Mouse (Mus musculus) myocyte (in vitro differentiated cells): ENCODE measurements around the gene Gm49510.

ENCODE experiments used
- E2F4 ChIP-seq: IDR thresholded peaks from one replicate; pipeline ENCODE4 v1.6.1; 2011; ENCODE audit warnings: mild to moderate bottlenecking, control low read depth, moderate library complexity; ENCODE audit not compliant: insufficient read depth
- MAX ChIP-seq: IDR thresholded peaks from one replicate; pipeline ENCODE4 v1.6.1; 2011; ENCODE audit warnings: low read depth, mild to moderate bottlenecking, control low read depth
- POLR2A ChIP-seq: IDR thresholded peaks from one replicate; pipeline ENCODE4 v1.6.1; 2011; ENCODE audit warnings: low read depth, mild to moderate bottlenecking, control low read depth, moderate library complexity; ENCODE audit not compliant: insufficient read length
- REST ChIP-seq: IDR thresholded peaks from one replicate; pipeline ENCODE4 v1.6.1; 2011; ENCODE audit warnings: mild to moderate bottlenecking, control low read depth, moderate library complexity; ENCODE audit not compliant: insufficient read depth, insufficient read length
- TCF12 ChIP-seq: IDR thresholded peaks from one replicate; pipeline ENCODE4 v1.6.1; 2011; ENCODE audit warnings: mild to moderate bottlenecking, control low read depth; ENCODE audit not compliant: poor library complexity, insufficient read depth, severe bottlenecking

- TF ChIP-seq POLR2A (no peak), MAX (no peak), TCF12 (no peak), REST (no peak), E2F4 (no peak)
These were observed 40.9 kb downstream of the Gm49510 start for GRCm38 (mm10) chr15:78940325-78940724.
